Comparison of ENCODE assay signal across 8 mouse cellular contexts in genomic region chr17:26676616-26677376, GRCm38 (mm10). TPM values are rescaled to one million over a fixed set of nuclear protein-coding genes. Genes with fewer than 3 reads are reported as not detected.
DNase-seq lines count a peak whose midpoint lies in the region; ATAC-seq and TF ChIP-seq lines count a peak whose summit lies in the region.

No protein-coding gene starts in this region.

- H3K9ac ChIP-seq in hindbrain, postnatal 0 days (replicated peaks; ENCODE audit: low read length), result peak overlapping the region; percentile 85
- H3K9ac ChIP-seq in liver, adult 2 months (ENCODE audit: low read depth, low read length), result peak overlapping the region; percentile 89
- H3K9ac ChIP-seq in midbrain, embryonic 15.5 days, result peak overlapping the region; percentile 84

- no peak for TF ChIP-seq CTCF in spleen, adult 2 months (IDR thresholded peaks at IDR 0.05; ENCODE audit: extremely low read depth, insufficient read depth, insufficient read length, insufficient replicate concordance)
- TF ChIP-seq CTCF in hindbrain, postnatal 0 days (IDR thresholded peaks at IDR 0.05; ENCODE audit: low read depth), result peak; percentile 48
- TF ChIP-seq CTCF in liver, adult 2 months (IDR thresholded peaks at IDR 0.05; ENCODE audit: low read depth, low read length), result no peak

- peak in 1 of 2 experiments; percentile 55 for DNase-seq in spleen, adult 2 months (ENCODE audit: low read depth in 1 of 2, low spot score in 2 of 2)
- DNase-seq in spleen, adult 12 weeks (ENCODE audit: low spot score), result no peak
- DNase-seq in cerebellum, adult 9-11 months, result peak; percentile 88
- DNase-seq in gastrocnemius, postnatal 14 days, result peak; percentile 86
- DNase-seq in hindbrain, postnatal 0 days (ENCODE audit: low spot score), result peak; percentile 80
- DNase-seq in liver, adult 2 months (ENCODE audit: extremely low read depth, low read depth, low spot score), result peak; percentile 62
- peak; percentile 82 for DNase-seq in urinary bladder, postnatal 14 days (ENCODE audit: low spot score)

- peak overlapping the region; percentile 78 for H3K4me2 ChIP-seq in hindbrain, postnatal 0 days (ENCODE audit: low read depth, low read length)
- peak overlapping the region; percentile 69 for H3K4me2 ChIP-seq in midbrain, embryonic 15.5 days

- no peak for TF ChIP-seq POLR2A in spleen, adult 2 months (IDR thresholded peaks at IDR 0.05; ENCODE audit: low read depth, low read length)
- TF ChIP-seq POLR2A in liver, adult 2 months (IDR thresholded peaks at IDR 0.05; ENCODE audit: extremely low read depth, insufficient read depth, low read length), result no peak

- WGBS in spleen, adult 2 months, result under 1% methylated on average over 26 of the region's 26 CpGs
- 2% methylated on average over 26 of the region's 26 CpGs for WGBS in hindbrain, postnatal 0 days
- WGBS in liver, adult 2 months, result 1% methylated on average over 26 of the region's 26 CpGs
- 5% methylated on average over 26 of the region's 26 CpGs for WGBS in midbrain, embryonic 15.5 days

- ATAC-seq in hindbrain, postnatal 0 days, result peak; percentile 94
- ATAC-seq in midbrain, embryonic 15.5 days (replicated peaks), result peak; percentile 91

- H3K4me1 ChIP-seq in spleen, adult 2 months (ENCODE audit: control insufficient read depth, insufficient read depth, insufficient read length), result peaks cover 5% of the 10 kb centered on the region; the same call in 1 of the 2 replicates
- peaks cover 4% of the 10 kb centered on the region for H3K4me1 ChIP-seq in hindbrain, postnatal 0 days (ENCODE audit: insufficient read depth, low read length)
- H3K4me1 ChIP-seq in liver, adult 2 months (ENCODE audit: control insufficient read depth, insufficient read depth, low read length), result peaks cover 7% of the 10 kb centered on the region
- H3K4me1 ChIP-seq in midbrain, embryonic 15.5 days, result peaks cover 31% of the 10 kb centered on the region

- H3K9me3 ChIP-seq in hindbrain, postnatal 0 days (ENCODE audit: low read length), result no peaks in the 10 kb centered on the region
- no peaks in the 10 kb centered on the region for H3K9me3 ChIP-seq in midbrain, embryonic 15.5 days

- H3K27me3 ChIP-seq in spleen, adult 2 months (ENCODE audit: control insufficient read depth, insufficient read depth, low read length), result no peaks in the 10 kb centered on the region
- no peaks in the 10 kb centered on the region for H3K27me3 ChIP-seq in hindbrain, postnatal 0 days (ENCODE audit: insufficient read depth, low read length)
- H3K27me3 ChIP-seq in liver, adult 2 months (ENCODE audit: control insufficient read depth, insufficient read depth, low read length), result no peaks in the 10 kb centered on the region
- H3K27me3 ChIP-seq in midbrain, embryonic 15.5 days (replicated peaks), result peaks cover 4% of the 10 kb centered on the region; the same call in 1 of the 2 replicates

- H3K4me3 ChIP-seq in spleen, adult 2 months (ENCODE audit: extremely low read depth, insufficient read depth, insufficient read length), result peak overlapping the region; percentile 95
- peak overlapping the region; percentile 88 for H3K4me3 ChIP-seq in hindbrain, postnatal 0 days (ENCODE audit: low read length)
- H3K4me3 ChIP-seq in liver, adult 2 months (ENCODE audit: insufficient read depth, low read depth, low read length), result peak overlapping the region; percentile 94
- H3K4me3 ChIP-seq in midbrain, embryonic 15.5 days, result peak overlapping the region; percentile 86

- intact Hi-C loops in gastrocnemius, postnatal 14 days (cut with DNase I; ENCODE audit: low total_unique reads), result no loop called here

- H3K27ac ChIP-seq in spleen, adult 2 months (ENCODE audit: insufficient read depth, low read length), result peak overlapping the region; percentile 95
- H3K27ac ChIP-seq in hindbrain, postnatal 0 days, result peak overlapping the region; percentile 94
- peak overlapping the region; percentile 92 for H3K27ac ChIP-seq in liver, adult 2 months (replicated peaks; ENCODE audit: insufficient read depth, low read depth, low read length)
- peak overlapping the region; percentile 90 for H3K27ac ChIP-seq in midbrain, embryonic 15.5 days

- peaks cover 4% of the 10 kb centered on the region; the same call in 1 of the 2 replicates for H3K36me3 ChIP-seq in spleen, adult 2 months (ENCODE audit: control insufficient read depth, insufficient read depth, low read length)
- no peaks in the 10 kb centered on the region for H3K36me3 ChIP-seq in hindbrain, postnatal 0 days (ENCODE audit: insufficient read depth, low read length)
- H3K36me3 ChIP-seq in liver, adult 2 months (ENCODE audit: control insufficient read depth, insufficient read depth, low read length), result no peaks in the 10 kb centered on the region
- H3K36me3 ChIP-seq in midbrain, embryonic 15.5 days (replicated peaks), result no peaks in the 10 kb centered on the region

- H3K79me2 ChIP-seq in liver, adult 2 months (ENCODE audit: control insufficient read depth, insufficient read depth, low read length), result peaks cover 37% of the 10 kb centered on the region

RNA-seq across cellular contexts. Expression of gene Atp6v0e, which starts 13.8 kb away (rescaled TPM):
- 150 and 192 TPM in 2 replicates for polyA plus RNA-seq in spleen, adult 2 months (2012; rRNA removed)
- 10 to 100 TPM; 37.4 to 40.8 TPM for total RNA-seq in gastrocnemius, postnatal 14 days (2021)
- total RNA-seq in hindbrain, postnatal 0 days (2014; rRNA removed), result 98.2 and 124 TPM in 2 replicates
- 121 and 133 TPM in 2 replicates for polyA plus RNA-seq in hindbrain, postnatal 0 days (2015; fragmentation: Nextera tagmentation; extraction: Ambion mirVana)
- total RNA-seq in liver, adult 2 months (2014; rRNA removed), result 104 and 108 TPM in 2 replicates
- 122 and 131 TPM in 2 replicates for polyA plus RNA-seq in liver, adult 2 months (2012; rRNA removed)
- 82.7 and 89.4 TPM in 2 replicates for polyA plus RNA-seq in midbrain, embryonic 15.5 days (2015; fragmentation: Nextera tagmentation; extraction: Ambion mirVana)

RNA-seq across cellular contexts. Expression of gene Crebrf, which starts 38.7 kb away (rescaled TPM):
- polyA plus RNA-seq in spleen, adult 2 months (2012; rRNA removed), result 4.5 and 5.4 TPM in 2 replicates
- 10 to 100 TPM; 14.1 to 20.1 TPM for total RNA-seq in gastrocnemius, postnatal 14 days (2021)
- total RNA-seq in hindbrain, postnatal 0 days (2014; rRNA removed), result 17.7 and 23.5 TPM in 2 replicates
- 11.7 and 13.4 TPM in 2 replicates for polyA plus RNA-seq in hindbrain, postnatal 0 days (2015; fragmentation: Nextera tagmentation; extraction: Ambion mirVana)
- 28.2 and 37.0 TPM in 2 replicates for total RNA-seq in liver, adult 2 months (2014; rRNA removed)
- 1.4 and 1.5 TPM in 2 replicates for polyA plus RNA-seq in liver, adult 2 months (2012; rRNA removed)
- polyA plus RNA-seq in midbrain, embryonic 15.5 days (2015; fragmentation: Nextera tagmentation; extraction: Ambion mirVana), result 11.8 and 14.8 TPM in 2 replicates
